Mouse (Mus musculus) liver, embryonic 11.5 days (tissue): ENCODE measurements around the gene Acsm2. TPM values are rescaled to one million over a fixed set of nuclear protein-coding genes. Genes with fewer than 3 reads are reported as not detected.

ENCODE experiments used
- ATAC-seq: fragments of 200-750 bp; cut with Nextera tagmentation; replicated peaks from 2 replicates; pipeline ENCODE4 v1.8.0; 2017; ENCODE audit warnings: moderate number of reproducible peaks, mild to moderate bottlenecking, moderate TSS enrichment, moderate library complexity; ENCODE audit not compliant: low FRiP score
- DNase-seq: peaks from one replicate; pipeline ENCODE4 v3.0.0-alpha.2; 2017; ENCODE audit warnings: low spot score
- H3K27ac ChIP-seq: fragments of 300-500 bp; sonication (generic); 2 replicates; pipeline ENCODE4 v1.5.1; 2014; ENCODE audit warnings: mild to moderate bottlenecking, low read depth, low read length, control low read depth
- H3K27me3 ChIP-seq: fragments of 300-500 bp; sonication (generic); replicated peaks from 2 replicates; pipeline ENCODE4 v1.6.1; 2014; ENCODE audit warnings: low read length, mixed read lengths; ENCODE audit not compliant: control insufficient read depth, insufficient read depth
- H3K36me3 ChIP-seq: fragments of 300-500 bp; sonication (generic); 2 replicates; pipeline ENCODE4 v1.6.1; 2014; ENCODE audit warnings: mild to moderate bottlenecking, low read length, moderate library complexity, mixed read lengths; ENCODE audit not compliant: control insufficient read depth, insufficient read depth
- H3K4me1 ChIP-seq: fragments of 300-500 bp; sonication (generic); replicated peaks from 2 replicates; pipeline ENCODE4 v1.6.1; 2014; ENCODE audit warnings: low read length, mixed read lengths; ENCODE audit not compliant: control insufficient read depth, insufficient read depth
- H3K4me2 ChIP-seq: fragments of 300-500 bp; sonication (generic); 2 replicates; pipeline ENCODE4 v1.6.1; 2014; ENCODE audit warnings: mild to moderate bottlenecking, control low read depth, moderate library complexity
- H3K4me3 ChIP-seq: fragments of 300-500 bp; sonication (generic); 2 replicates; pipeline ENCODE4 v1.5.1; 2014; ENCODE audit warnings: low read depth, low read length, control low read depth
- H3K9ac ChIP-seq: fragments of 300-500 bp; sonication (generic); 2 replicates; pipeline ENCODE4 v1.6.1; 2014; ENCODE audit warnings: low read depth, low read length, control low read depth
- H3K9me3 ChIP-seq: fragments of 300-500 bp; sonication (generic); 2 replicates; pipeline ENCODE4 v1.6.1; 2016; ENCODE audit warnings: low read length, inconsistent platforms, mixed read lengths; ENCODE audit not compliant: control insufficient read depth
- WGBS: fragments of 180-500 bp; shearing (Covaris S2); extraction: QIAGEN DNeasy Blood & Tissue Kit; methylation state at CpG from one replicate; pipeline ENCODE4 v1.1.7; 2014; 5-methylcytosine and 5-hydroxymethylcytosine counted together
- polyA plus RNA-seq: library from polyadenylated mRNA; unstranded; fragments of >200 nt; fragmentation: Nextera tagmentation; extraction: Ambion mirVana; gene quantifications from 2 replicates; pipeline ENCODE4 v1.2.1, GENCODE M21; 2014

The Acsm2 gene
- polyA plus RNA-seq = not detected in 2 replicates

DNA sequence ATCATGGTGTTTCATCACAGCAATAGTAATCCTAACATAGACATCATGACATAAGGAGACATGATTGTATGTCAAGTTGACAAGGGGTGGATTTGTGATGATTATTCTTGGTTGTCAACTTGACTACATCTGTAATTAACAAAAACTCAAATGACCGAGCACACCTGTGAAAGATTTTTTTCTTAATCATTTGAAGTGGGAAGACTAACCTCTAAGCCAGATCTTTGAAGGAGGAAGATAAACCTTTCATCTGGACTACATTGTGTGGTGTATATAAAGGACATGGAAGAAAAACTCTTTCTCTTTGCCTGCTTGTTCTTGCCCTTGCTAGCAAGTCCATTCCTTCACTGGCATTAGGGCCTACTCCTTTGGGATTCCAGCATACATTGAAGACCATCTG lies at the start of gene Acsm2:
Acsm2 (plus strand) TSS at position 301 of the 400 bp plus-strand sequence.
- no peak for ATAC-seq
- H3K4me1 ChIP-seq = no peaks in the 10 kb centered on the region
- H3K4me2 ChIP-seq = no peak within 1 kb of the TSS
- no peak within 1 kb of the TSS for H3K9ac ChIP-seq
- no peaks in the 10 kb centered on the region for H3K9me3 ChIP-seq
- H3K27ac ChIP-seq = no peak within 1 kb of the TSS
- H3K36me3 ChIP-seq = no peaks in the 10 kb centered on the region
- DNase-seq = no peak
- H3K4me3 ChIP-seq = no peak within 1 kb of the TSS
- no peaks in the 10 kb centered on the region for H3K27me3 ChIP-seq
- 77% methylated on average over 1 of the region's 1 CpGs for WGBS

GRCm38 (mm10) chr7:119511143-119511542 lies 43.0 kb upstream of the Acsm2 start:
- no peak overlapping the region for H3K4me2 ChIP-seq
- H3K4me1 ChIP-seq = no peaks in the 10 kb centered on the region
- no peak for ATAC-seq
- H3K9ac ChIP-seq = no peak overlapping the region
- no peaks in the 10 kb centered on the region for H3K36me3 ChIP-seq
- 80% methylated on average over 4 of the region's 4 CpGs for WGBS
- no peak overlapping the region for H3K27ac ChIP-seq
- no peaks in the 10 kb centered on the region for H3K9me3 ChIP-seq
- H3K27me3 ChIP-seq = no peaks in the 10 kb centered on the region
- no peak overlapping the region for H3K4me3 ChIP-seq
- DNase-seq = no peak

DNA sequence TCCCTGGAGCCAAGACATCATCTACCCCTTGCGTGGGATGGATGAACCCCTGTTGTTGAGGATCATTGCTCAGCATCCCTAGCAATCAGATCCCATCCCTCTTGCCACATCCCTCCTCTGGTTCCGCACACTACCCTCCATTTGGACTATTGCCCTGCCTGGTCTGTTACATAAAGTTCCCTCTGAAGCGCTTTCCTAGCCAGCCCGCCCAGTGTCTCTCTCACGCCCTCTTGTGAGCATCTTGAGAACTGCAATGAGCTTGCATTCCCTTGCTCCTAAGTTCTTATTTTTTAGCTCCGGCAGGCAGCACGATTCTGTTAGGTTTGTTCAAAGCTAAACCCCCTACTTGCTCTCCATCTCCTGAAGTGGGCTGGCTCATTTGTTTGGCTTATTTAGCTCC lies 41.1 kb upstream of the Acsm2 start:
- DNase-seq (peak; percentile 33), ATAC-seq (peak; percentile 56)
- Histone ChIP-seq H3K4me1 (no peaks in the 10 kb centered on the region), H3K9me3 (no peaks in the 10 kb centered on the region), H3K4me3 (no peak overlapping the region), H3K36me3 (no peaks in the 10 kb centered on the region), H3K27ac (no peak overlapping the region), H3K27me3 (no peaks in the 10 kb centered on the region), H3K4me2 (no peak overlapping the region), H3K9ac (no peak overlapping the region)
- 31% methylated on average over 7 of the region's 7 CpGs for WGBS

DNA sequence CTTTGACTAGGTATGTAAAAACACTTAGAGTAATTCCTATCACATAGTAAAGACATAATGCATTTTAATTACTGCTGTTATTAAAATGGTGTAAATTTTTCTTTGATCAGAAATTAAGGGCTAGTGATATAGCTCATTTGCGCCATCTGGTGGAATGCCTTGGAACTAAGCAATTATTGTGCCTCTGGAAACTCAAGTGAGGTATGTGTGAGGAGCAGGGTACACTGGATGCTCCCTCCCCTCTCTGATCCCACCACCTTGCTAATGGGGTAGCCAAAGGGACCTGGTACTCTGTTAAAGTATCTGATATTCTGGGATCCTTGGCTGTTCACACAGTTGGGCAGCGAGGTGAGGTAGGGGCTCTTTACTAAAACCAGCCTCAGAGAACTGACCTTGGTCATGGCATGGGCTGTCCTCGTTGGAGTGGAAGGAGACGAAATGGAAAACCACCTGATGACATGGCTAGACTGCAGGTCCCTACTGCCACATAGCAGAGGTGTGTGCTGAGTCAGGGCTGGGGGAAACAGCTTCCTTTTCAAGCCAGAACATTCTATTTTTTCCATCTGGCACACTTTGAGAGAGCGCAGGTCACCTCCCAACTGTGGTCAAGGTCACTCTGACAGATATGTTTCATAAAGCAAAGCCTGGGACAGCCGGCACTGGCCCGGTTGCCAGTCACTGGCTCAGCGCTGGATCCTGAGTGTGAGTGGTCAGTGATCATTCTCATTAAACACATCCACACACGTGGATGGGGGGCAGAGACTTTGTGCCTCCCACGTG lies 38.5 kb upstream of the Acsm2 start:
- 66% methylated on average over 10 of the region's 10 CpGs for WGBS

DNA sequence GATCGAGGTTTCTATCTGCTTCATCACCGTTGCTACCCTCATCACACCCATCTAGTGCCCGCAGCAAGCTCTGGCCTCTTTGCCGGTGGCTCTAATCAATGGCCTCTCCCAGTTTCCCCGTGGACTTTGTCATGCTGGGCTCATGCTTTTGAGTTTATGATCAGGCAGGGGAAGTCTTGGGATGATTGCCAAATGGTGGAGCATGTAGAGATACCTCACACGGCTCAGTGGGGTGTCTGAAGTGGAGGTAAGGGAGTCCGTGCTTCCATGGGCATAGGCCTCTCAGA lies 37.9 kb upstream of the Acsm2 start:
- no peak overlapping the region for H3K9ac ChIP-seq
- no peaks in the 10 kb centered on the region for H3K9me3 ChIP-seq
- H3K27me3 ChIP-seq = no peaks in the 10 kb centered on the region
- no peak overlapping the region for H3K4me3 ChIP-seq
- H3K27ac ChIP-seq = no peak overlapping the region
- no peaks in the 10 kb centered on the region for H3K36me3 ChIP-seq
- DNase-seq (no peak), ATAC-seq (no peak)
- H3K4me2 ChIP-seq = no peak overlapping the region
- WGBS = 76% methylated on average over 7 of the region's 7 CpGs
- no peaks in the 10 kb centered on the region for H3K4me1 ChIP-seq

More for the DNA sequence above, 38.5 kb upstream of the Acsm2 start:
- Histone ChIP-seq H3K27ac (no peak overlapping the region), H3K4me3 (no peak overlapping the region), H3K36me3 (no peaks in the 10 kb centered on the region), H3K9me3 (no peaks in the 10 kb centered on the region), H3K9ac (no peak overlapping the region), H3K4me2 (no peak overlapping the region), H3K27me3 (no peaks in the 10 kb centered on the region), H3K4me1 (no peaks in the 10 kb centered on the region)
- no peak for DNase-seq
- no peak; the same call in 1 of the 2 replicates for ATAC-seq

DNA sequence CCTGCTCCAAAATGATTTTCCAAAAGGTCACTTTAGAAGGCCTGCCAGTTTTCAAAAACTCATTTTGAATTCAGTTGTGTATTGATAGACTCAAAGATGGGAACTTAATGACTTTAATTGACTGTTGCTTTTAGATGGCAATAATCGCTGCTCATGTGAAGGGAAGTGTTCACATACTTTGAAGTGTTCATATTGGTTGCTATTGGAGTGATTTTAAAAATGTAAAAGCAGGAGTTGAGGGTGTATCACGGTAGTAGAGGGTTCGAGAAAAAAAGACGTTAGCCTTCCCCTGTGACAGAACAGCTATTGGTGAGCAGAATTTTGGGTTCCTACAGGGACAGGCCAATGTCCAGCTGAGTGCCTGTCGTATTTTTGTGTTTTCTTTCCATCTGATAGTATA lies 35.0 kb upstream of the Acsm2 start, which contains the start of gene Acsm5:
Acsm5 (plus strand) TSS at position 301 of the 400 bp plus-strand sequence.
- no peaks in the 10 kb centered on the region for H3K4me1 ChIP-seq
- no peaks in the 10 kb centered on the region for H3K36me3 ChIP-seq
- no peak within 1 kb of the TSS for H3K4me2 ChIP-seq
- ATAC-seq (no peak), DNase-seq (no peak)
- H3K4me3 ChIP-seq = no peak within 1 kb of the TSS
- H3K9ac ChIP-seq = no peak within 1 kb of the TSS
- no peaks in the 10 kb centered on the region for H3K9me3 ChIP-seq
- 70% methylated on average over 5 of the region's 5 CpGs for WGBS
- H3K27ac ChIP-seq = no peak within 1 kb of the TSS
- no peaks in the 10 kb centered on the region for H3K27me3 ChIP-seq

GRCm38 (mm10) chr7:119519654-119520053 lies 34.5 kb upstream of the Acsm2 start:
- Histone ChIP-seq H3K27ac (no peak overlapping the region), H3K9me3 (no peaks in the 10 kb centered on the region), H3K4me3 (no peak overlapping the region), H3K36me3 (no peaks in the 10 kb centered on the region), H3K4me2 (no peak overlapping the region), H3K9ac (no peak overlapping the region), H3K4me1 (no peaks in the 10 kb centered on the region), H3K27me3 (no peaks in the 10 kb centered on the region)
- WGBS = 37% methylated on average over 5 of the region's 5 CpGs
- DNase-seq (peak; percentile 52), ATAC-seq (0 out of 2 replicates have a peak, but pooled peaks have one; percentile 19)

DNA sequence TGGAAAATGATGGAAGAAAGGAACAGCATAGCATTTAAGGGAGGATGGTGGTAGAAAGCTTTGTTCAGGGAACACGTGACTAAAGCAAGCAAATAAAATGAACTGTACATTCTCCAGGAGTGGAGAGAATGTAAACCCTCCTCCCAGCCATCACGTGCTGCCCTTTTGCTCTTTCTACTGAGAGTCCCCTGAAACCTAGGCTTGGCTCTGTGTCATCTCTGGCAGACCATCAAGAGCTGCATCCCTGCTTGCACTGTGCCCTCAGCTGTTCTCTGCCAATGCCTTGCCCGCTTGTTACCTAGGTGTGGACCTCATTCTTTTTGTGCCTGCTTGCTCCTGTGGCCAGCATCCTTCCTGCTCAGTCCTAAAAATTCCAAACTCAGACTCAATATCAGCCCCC lies 32.3 kb upstream of the Acsm2 start:
- no peaks in the 10 kb centered on the region for H3K4me1 ChIP-seq
- H3K27ac ChIP-seq = no peak overlapping the region
- no peak overlapping the region for H3K4me2 ChIP-seq
- no peak overlapping the region for H3K4me3 ChIP-seq
- no peaks in the 10 kb centered on the region for H3K36me3 ChIP-seq
- ATAC-seq (no peak), DNase-seq (no peak)
- no peaks in the 10 kb centered on the region for H3K9me3 ChIP-seq
- H3K27me3 ChIP-seq = no peaks in the 10 kb centered on the region
- H3K9ac ChIP-seq = no peak overlapping the region
- WGBS = 64% methylated on average over 3 of the region's 3 CpGs

DNA sequence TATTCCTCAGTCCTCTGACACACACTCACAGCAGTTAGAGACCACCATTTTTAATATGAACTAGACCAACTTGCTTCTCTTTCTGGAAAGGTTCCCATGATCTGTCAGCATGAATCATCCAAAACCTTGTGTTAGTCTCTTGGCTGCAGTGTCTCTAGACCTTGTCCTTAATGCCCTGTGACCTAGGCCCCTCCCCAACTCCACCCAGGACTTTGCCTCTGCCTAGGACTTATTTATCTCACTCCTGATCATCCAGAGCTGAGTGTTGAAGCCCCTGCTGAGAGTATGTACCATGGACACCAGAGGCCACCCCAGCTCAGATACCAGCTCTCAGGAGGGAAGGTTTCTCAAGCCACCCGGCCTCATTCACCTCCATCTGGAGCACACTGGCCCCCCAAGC lies 31.8 kb upstream of the Acsm2 start:
- Histone ChIP-seq H3K4me2 (no peak overlapping the region), H3K27ac (no peak overlapping the region), H3K4me3 (no peak overlapping the region), H3K9me3 (no peaks in the 10 kb centered on the region), H3K4me1 (no peaks in the 10 kb centered on the region), H3K27me3 (no peaks in the 10 kb centered on the region), H3K9ac (no peak overlapping the region), H3K36me3 (no peaks in the 10 kb centered on the region)
- ATAC-seq (no peak), DNase-seq (no peak)
- WGBS = 55% methylated on average over 1 of the region's 1 CpGs
